Mouse (Mus musculus): ENCODE results near the gene Prcd. TPM values are rescaled to one million over a fixed set of nuclear protein-coding genes. Genes with fewer than 3 reads are reported as not detected.

Prcd gene
- total RNA-seq, 2 experiments from 2014 or later, result 0.98 to 2.2 TPM

Other genes with a start within 250 kb of the Prcd start
- gene Rnf157, start 240.5 kb upstream of the Prcd start, total RNA-seq (2021), result 100 to 1,000 TPM; 187 to 192 TPM
- gene Ubald2, start 219.4 kb upstream of the Prcd start, total RNA-seq (2021), result 10 to 100 TPM; 43.3 to 45.8 TPM
- gene Qrich2, start 187.3 kb upstream of the Prcd start, total RNA-seq (2021), result under 1 TPM in 1 of 2 experiments, not detected in 1; 0.08 TPM
- gene Prpsap1, start 159.3 kb upstream of the Prcd start, total RNA-seq (2021), result 100 to 1,000 TPM; 107 TPM
- 1 to 10 TPM; 4.8 to 6.7 TPM for gene Sphk1, start 122.6 kb upstream of the Prcd start, total RNA-seq (2021)
- gene Ube2o, start 72.1 kb upstream of the Prcd start, total RNA-seq (2021), result 100 to 1,000 TPM; 115 to 128 TPM
- gene Aanat, start 67.1 kb upstream of the Prcd start, total RNA-seq (2021), result under 1 TPM; 0.52 to 0.96 TPM
- 1 to 10 TPM in 1 of 2 experiments, under 1 TPM in 1; 0.90 to 1.5 TPM for gene Rhbdf2, start 26.5 kb upstream of the Prcd start, total RNA-seq (2021)
- 10 to 100 TPM; 17.1 to 20.6 TPM for gene Cygb, start 779 bp downstream of the Prcd start, total RNA-seq (2021)
- gene St6galnac1, start 122.0 kb downstream of the Prcd start, total RNA-seq (2021), result not detected
- 10 to 100 TPM; 17.5 to 17.9 TPM for gene Mxra7, start 174.5 kb downstream of the Prcd start, total RNA-seq (2021)
- gene Mettl23, start 189.7 kb downstream of the Prcd start, total RNA-seq (2021), result 10 to 100 TPM; 26.8 to 29.4 TPM
- gene Jmjd6, start 189.9 kb downstream of the Prcd start, total RNA-seq (2021), result 10 to 100 TPM; 35.7 to 39.9 TPM
- 10 to 100 TPM; 55.9 to 58.5 TPM for gene Mfsd11, start 198.9 kb downstream of the Prcd start, total RNA-seq (2021)
- 100 to 1,000 TPM; 268 to 270 TPM for gene Srsf2, start 199.6 kb downstream of the Prcd start, total RNA-seq (2021)